Mouse (Mus musculus): Measurements from ENCODE around the gene Rbpjl.

The Rbpjl gene

DNA sequence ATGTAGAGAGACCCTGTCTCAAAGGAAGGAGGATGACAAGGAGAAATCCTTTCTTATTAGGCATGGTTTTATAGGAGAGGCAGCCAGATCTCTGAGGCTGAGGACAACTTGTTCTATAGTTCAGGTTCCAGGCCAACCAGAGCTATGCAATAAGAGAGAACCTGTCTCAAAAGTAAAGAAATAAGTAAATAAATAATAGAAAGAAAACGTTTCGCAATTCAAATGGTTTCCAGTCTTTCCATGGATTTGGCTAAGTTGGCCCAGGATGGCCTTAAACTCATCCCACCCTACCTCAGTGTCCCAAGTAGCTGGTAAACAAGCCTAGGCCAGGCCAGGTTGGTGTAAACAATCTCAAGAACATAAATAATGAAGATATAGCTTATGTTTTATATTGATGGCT lies 41.8 kb downstream of the Rbpjl start:
- no peak for DNase-seq (ENCODE audit: low read depth in 1 of 2, low spot score in 2 of 2)

DNA sequence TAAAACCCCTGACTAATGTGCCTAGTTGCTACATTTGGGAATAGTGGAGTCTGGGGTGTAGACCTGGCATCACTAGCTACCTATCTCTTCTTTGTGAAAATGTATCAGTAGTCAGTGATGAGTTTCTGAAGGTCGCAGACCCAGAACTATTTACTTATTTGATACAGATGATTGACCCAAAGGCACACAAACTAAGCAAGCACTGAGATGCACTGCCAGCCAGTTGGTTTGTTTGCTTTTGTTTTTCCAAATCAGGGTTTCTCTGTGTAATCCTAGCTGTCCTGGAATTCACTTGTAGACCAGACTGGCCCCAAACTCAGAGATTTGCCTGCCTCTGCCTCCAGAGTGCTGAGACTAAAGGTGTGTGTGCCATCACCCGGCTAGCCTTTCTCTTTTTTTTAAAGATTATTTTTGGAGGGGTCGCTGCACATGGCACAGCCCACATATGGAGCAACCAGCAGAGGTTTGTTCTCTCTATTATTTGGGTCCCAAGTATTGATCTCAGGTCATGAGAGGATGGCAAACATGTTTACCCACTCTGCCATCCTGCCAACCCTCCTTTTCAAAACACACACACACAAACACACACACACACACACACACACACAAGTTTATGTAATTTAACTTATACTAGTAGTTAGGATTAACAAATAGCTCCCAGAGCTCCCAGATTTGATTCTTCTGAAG lies 42.6 kb downstream of the Rbpjl start:
- DNase-seq (ENCODE audit: low read depth in 1 of 2, low spot score in 2 of 2): no peak

GRCm38 (mm10) chr2:164446086-164446469 lies 43.1 kb downstream of the Rbpjl start:
- DNase-seq (ENCODE audit: low read depth in 1 of 2, low spot score in 2 of 2): no peak

DNA sequence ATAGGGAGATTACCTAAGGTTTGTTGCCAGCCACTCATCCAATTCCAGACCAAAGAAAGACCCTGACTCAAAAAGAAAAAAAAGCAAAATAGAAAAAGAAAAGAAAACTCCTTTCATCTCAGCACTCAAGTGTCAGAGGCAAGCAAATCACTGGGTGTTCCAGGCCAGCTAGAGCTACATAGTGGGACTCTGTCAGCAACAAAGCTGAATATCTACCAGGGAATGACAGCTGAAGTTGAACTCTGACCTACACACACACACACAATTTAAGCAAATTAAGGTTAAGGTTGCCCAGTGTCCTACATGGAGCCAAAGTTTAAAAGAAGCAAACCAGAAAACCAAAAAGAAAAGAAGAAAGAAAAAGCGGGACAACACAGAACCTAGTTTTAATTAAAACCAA lies 45.2 kb downstream of the Rbpjl start:
- DNase-seq (ENCODE audit: low read depth in 1 of 2, low spot score in 2 of 2): no peak

GRCm38 (mm10) chr2:164448921-164449320 lies 46.0 kb downstream of the Rbpjl start:
- DNase-seq (ENCODE audit: low read depth in 1 of 2, low spot score in 2 of 2): no peak

GRCm38 (mm10) chr2:164449341-164450042 lies 46.6 kb downstream of the Rbpjl start:
- DNase-seq (ENCODE audit: low read depth in 1 of 2, low spot score in 2 of 2): no peak

DNA sequence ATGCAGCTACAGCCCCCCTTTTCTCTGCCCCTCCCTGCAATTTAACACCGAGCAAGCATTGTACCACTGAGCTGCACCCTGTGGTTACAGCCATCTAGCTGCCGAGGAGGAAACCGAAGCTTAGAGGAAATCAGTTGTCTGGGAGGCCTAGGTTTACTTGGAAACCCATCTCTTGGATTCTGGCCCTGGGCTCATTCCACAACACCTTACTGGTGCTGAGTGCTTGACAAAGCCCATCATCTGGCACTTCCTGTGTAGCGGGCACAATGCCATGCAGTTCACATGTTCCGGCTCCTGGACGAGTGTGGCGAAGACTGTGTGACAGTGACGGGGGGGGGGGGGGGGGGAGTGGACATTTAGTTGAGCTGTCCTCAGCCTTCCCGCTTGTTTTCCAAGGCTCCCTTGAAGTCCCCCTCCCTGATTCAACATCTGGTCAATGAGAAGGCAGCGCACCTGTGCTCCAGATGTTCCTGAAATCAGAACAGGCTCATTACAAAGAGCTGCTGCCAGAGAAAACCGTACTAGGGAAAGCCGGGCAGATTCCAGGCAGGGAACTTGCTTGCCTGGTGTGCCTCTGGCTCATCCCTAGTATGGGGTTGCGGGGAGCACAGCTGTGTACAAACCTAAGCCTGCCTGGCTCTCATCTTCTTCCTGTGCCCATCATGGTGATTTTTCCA lies 49.2 kb downstream of the Rbpjl start:
- no peak for DNase-seq (ENCODE audit: low read depth in 1 of 2, low spot score in 2 of 2)

DNA sequence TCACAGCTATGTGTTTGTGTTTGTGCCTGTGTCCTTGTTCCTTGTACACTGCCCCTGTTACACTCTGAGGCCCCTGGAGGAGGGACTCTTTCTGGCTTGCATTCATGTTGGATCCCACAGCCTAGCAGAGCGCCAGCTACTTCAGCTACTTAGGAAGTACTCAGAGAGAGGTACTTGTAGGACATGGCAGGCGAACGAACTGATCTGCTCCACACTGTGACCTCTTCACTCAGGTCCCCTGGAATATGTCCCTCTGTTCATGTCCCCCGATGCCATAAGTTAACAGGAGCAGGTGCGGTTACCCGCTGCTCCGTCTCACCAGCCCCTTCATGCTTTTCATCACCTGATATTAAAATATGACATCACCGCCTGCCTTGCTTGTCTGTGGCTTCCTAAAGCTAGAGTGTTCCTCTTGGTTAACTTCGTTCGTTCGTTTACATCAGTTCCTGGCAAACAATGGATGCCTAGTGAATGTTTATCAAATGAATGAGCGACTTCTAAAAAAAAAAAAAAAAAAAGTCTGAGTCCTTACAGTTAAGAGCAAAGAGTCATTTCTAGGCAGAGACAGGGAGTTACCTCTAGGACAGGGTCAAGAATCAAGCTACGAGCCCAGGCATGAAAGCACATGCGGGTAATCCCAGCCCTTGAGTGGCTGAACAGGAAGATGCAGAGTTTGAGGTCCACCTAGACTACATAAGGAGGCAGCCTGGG lies 50.3 kb downstream of the Rbpjl start:
- no peak for DNase-seq (ENCODE audit: low read depth in 1 of 2, low spot score in 2 of 2)

GRCm38 (mm10) chr2:164453887-164454500 lies 51.1 kb downstream of the Rbpjl start:
- DNase-seq (ENCODE audit: low read depth in 1 of 2, low spot score in 2 of 2): no peak

DNA sequence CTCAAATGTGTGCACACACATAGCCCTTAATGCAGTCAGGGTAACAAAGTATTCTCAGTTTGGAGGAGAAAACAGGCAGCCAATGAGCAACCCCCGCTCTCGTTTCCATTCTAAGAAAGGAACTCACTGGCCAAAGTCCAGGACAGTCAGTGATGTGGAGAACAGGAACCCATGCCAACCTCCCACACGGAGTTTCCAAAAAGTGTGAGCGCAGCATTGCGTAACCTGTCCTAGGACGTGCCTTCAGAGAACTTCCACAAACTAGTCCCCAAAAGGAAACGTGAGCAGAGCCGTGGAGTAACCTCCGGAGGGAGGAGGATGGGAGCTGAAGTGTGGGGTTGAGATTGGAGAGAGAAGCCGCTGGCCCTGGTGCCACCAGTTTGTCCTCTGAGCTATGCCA lies 51.9 kb downstream of the Rbpjl start:
- DNase-seq (ENCODE audit: low read depth in 1 of 2, low spot score in 2 of 2): peak; percentile 45 to 57

- no peak for DNase-seq (ENCODE audit: low read depth in 1 of 2, low spot score in 2 of 2)
Observed at GRCm38 (mm10) chr2:164455421-164456190, 52.7 kb downstream of the Rbpjl start.

DNA sequence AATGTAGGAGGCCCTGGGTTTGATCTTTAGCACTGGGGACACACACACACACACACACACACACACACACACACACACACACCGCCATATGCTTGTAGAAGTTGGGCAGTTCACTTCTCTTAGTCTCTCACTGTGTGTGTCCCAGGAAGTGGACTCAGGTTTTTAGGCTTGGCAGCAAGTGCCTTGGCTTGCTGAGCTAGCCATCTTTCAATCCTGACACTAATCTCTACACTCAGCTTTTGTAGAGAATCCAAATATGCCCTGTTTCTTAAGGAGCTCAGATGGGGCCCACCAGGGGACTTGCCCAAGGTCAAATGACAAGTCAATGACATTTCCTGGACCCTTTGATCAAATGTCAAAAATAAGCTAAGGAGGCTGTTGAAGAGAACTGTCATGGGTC lies 53.5 kb downstream of the Rbpjl start:
- DNase-seq (ENCODE audit: low read depth in 1 of 2, low spot score in 2 of 2): no peak

DNA sequence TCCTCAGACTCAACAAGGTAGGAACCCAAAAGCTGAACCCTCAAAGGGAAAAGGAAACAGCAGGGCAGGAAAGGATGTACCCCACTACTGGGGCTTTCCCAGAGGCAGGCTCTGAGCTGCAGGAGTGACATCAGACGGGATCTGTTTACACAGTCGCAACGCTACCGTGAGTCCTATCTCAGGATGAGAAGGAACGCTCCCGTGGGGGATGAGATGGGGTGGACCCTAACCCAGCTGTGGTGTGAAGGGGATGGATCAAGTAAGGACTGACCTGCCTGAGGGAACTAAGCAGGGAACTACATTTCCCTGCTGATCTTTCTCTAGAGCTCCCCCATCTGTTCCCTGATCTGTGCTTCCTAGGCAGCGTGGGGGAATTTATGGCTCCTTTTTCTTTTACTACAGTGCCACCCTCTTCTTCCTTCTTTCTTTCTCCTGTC lies 53.9 kb downstream of the Rbpjl start, which contains the start of gene Sys1:
TSS of gene Sys1 (plus strand) at position 101 of the 437 bp plus-strand sequence.
- DNase-seq (ENCODE audit: low read depth in 1 of 2, low spot score in 2 of 2): no peak

GRCm38 (mm10) chr2:164457942-164458341 lies 55.0 kb downstream of the Rbpjl start:
- DNase-seq (ENCODE audit: low read depth in 1 of 2, low spot score in 2 of 2): no peak

DNA sequence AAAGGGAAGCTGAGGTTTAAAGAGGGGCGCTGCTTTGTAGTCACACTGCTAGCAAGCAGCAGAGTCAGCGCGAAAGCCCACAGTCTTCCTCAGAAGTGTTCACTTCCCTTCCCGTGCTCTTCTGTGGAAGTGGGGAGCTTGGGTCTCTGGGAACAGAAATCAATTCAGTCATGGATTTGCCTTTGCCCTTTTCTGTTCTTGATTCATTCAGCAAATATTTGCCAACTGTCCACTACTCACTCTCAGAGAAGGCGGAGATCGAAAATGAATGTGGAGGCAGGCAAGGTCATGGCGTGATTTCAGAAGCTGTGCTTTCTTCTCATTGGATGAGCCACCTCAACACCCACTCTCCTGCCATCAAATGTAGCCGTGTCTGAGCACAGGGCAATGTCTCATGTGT lies 55.6 kb downstream of the Rbpjl start:
- DNase-seq (ENCODE audit: low read depth in 1 of 2, low spot score in 2 of 2): no peak

- DNase-seq (ENCODE audit: low read depth in 1 of 2, low spot score in 2 of 2): peak; percentile 88 to 92
Observed at GRCm38 (mm10) chr2:164460745-164461551, 58.0 kb downstream of the Rbpjl start, which contains the start of gene Gm20458. Gene Gm20458 (plus strand): TSS chr2:164460967.

All from monocyte, adult 2 months (primary cell).